Mouse (Mus musculus): Measurements from ENCODE around the gene 4930415O20Rik.

DNA sequence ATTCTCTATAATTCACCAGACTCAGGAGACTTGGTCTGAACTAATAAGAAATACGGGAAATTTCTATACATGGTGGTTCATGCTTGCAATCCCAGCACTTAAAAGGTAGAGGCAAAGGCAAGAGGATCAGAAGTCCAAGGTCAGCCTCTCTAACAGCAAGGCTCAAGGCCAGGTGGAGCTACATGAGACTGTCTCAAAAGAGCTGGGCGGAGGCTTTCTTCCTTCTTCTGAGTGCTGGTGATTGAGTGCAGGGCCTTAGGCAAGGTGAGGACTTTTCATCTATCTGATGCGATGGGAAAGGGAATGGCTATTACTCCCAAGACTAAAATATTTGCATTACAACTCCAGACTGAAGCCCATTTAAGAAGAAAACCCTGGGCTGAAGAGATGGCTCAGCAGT, 25.7 kb upstream of the 4930415O20Rik start:
- TF ChIP-seq POLR2A (IDR thresholded peaks at IDR 0.05; ENCODE audit: low read depth, low read length): no peak
- TF ChIP-seq CTCF (IDR thresholded peaks at IDR 0.05; ENCODE audit: extremely low read depth, insufficient read length, insufficient replicate concordance, low read depth, low read length): no peak

All from small intestine, adult 2 months (tissue).